Mouse (Mus musculus): ENCODE measurements around the gene B3galt4. TPM values are rescaled to one million over a fixed set of nuclear protein-coding genes. Genes with fewer than 3 reads are reported as not detected.
A peak's percentile ranks its signal among the peaks of the same experiment; 100 is the strongest.

B3galt4 gene
- total RNA-seq, 4 experiments from 2014 or later: 0.89 to 2.6 (median 1.6) TPM

GRCm38 (mm10) chr17:33920282-33921097, 30.8 kb downstream of the B3galt4 start:
- peak; percentile 82 for DNase-seq (ENCODE audit: low spot score)

- DNase-seq (ENCODE audit: low spot score): peak; percentile 86
These were observed 31.7 kb downstream of the B3galt4 start for GRCm38 (mm10) chr17:33919351-33920281.

DNA sequence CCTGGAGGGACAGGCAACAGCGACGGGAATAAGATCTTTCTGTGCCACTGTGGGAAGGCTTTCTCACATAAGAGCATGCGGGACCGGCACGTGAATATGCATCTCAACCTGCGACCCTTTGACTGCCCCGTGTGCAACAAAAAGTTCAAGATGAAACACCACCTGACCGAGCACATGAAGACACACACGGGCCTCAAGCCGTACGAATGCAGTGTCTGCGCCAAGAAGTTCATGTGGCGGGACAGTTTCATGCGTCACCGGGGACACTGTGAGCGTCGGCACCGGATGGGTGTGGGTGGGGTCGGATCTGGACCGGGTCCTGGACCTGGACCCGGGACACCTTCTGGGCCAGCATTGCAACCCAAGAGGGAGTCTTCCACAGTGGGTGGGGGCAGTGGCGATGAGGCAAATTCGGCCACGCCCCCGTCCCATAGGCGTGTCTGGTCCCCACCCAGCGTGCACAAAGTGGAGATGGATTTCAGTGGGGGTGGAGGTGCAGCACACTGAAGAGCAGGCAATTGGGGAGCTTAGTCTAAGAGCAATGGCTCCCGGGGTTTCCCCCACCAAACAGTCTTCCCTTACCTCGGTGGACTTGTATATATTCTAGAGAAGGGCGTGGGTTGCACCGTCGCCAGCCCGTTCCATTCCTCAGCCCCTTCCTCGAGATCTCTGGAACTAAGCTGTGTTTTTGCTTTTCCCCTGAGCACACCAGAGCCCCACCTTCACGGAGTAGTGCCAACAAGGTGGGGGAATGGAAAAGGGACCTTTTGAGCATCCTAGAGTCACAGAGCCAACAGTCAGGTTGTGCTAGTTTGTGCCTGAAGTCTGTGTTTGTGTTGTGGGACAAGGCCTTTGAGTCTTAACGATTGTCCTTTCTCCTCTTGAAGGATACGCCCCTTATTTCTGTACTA, 32.7 kb downstream of the B3galt4 start:
- DNase-seq (ENCODE audit: low spot score): peak; percentile 44

GRCm38 (mm10) chr17:33917656-33918292, 33.5 kb downstream of the B3galt4 start:
- no peak for DNase-seq (ENCODE audit: low spot score)

GRCm38 (mm10) chr17:33916847-33917655, 34.2 kb downstream of the B3galt4 start:
- DNase-seq (ENCODE audit: low spot score): no peak

DNA sequence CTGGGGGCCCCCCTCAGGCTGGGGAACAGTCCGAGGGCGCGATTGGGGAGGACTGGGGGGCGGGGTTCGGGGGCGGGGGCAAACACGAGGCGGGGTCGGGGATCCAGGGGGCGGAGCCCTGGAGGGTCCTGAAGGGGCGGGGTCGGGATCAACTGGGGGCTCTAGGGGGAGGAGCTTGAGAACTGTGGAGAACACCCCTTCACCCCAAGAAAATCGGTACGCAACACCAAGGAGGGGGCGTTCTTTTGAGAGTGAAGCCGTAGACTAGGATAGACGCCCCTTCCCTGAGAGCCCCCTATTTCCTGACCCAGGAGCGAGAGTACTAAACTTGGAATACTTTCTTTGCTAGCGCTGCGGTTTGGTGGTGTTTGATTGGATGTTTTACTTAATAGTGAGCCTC, 35.0 kb downstream of the B3galt4 start:
- no peak for DNase-seq (ENCODE audit: low spot score)

GRCm38 (mm10) chr17:33915671-33916250, 35.5 kb downstream of the B3galt4 start, which contains the start of the genes Tapbp and Zbtb22:
TSS of gene Tapbp (plus strand) at chr17:33915899.
TSS of gene Zbtb22 (plus strand) at chr17:33915904.
- peak; percentile 98 for DNase-seq (ENCODE audit: low spot score)

DNA sequence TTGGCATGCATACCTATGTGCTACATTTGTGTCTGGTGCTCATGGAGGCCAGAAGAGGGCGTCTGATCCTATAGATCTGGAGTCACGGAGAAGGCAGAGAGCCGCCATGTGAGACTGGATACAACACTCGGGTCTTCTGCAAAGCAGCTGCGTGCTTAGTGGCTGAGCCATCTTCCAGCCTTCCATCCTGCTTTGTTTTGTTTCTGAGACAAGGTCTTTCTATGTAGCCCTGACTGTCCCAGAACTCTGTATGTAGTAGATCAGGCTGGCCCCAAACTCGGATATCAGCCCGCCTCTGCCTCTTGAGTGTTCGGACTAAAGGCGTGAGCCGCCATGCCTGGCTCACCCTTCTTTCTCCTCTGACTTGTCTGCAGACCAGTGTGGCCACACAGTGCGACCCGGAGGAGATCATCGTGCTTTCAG, 36.3 kb downstream of the B3galt4 start:
- no peak for DNase-seq (ENCODE audit: low spot score)

DNA sequence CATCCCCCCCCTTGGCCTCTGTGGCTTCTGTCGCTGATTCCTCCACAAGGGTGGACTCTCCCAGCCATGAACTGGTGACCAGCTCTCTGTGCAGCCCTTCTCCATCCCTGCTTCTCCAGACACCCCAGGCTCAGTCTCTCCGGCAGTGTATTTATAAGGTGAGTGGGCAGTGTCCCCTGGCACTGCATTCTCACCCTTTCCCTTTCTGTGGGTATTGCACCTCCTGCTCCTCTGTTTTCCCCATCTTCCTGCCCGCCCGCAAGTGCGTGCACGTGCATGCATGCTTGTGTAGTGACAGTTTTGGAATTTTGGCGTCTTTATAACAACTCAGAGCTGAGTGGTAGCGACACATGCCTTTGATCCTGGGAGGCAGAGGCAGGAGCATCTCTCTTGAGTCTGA, 37.4 kb downstream of the B3galt4 start:
- no peak for DNase-seq (ENCODE audit: low spot score)

DNA sequence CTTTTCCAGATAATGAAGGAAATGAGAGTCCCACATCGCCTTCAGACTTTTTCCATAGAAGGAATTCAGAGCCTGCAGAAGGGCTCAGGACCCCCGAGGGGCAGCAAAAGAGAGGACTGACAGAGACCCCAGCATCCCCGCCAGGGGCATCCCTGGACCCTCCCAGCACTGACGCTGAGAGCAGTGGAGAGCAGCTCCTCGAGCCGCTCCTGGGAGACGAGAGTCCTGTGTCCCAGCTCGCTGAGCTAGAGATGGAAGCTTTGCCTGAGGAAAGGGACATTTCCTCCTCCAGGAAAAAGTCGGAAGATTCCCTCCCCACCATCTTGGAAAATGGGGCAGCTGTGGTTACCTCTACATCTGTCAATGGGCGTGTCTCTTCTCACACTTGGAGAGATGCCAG, 38.0 kb downstream of the B3galt4 start:
- no peak for DNase-seq (ENCODE audit: low spot score)

DNA sequence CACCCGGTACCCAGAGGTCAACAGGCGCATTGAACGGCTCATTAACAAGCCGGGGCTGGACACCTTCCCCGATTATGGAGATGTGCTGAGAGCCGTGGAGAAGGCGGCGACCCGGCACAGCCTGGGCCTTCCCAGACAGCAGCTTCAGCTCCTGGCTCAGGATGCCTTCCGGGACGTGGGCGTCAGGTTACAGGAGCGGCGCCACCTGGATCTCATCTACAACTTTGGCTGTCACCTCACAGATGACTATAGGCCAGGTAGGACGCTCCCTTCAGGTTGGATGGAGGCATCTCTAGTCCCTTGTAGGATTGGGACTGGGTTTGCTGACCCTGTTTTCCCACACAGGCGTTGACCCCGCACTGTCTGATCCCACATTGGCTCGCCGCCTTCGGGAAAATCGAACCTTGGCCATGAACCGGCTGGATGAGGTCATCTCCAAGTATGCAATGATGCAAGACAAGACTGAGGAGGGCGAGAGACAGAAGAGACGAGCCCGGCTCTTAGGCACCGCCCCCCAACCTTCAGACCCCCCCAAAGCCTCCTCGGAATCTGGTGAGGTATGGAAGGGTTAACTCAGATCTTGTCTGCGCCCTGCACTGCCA, 39.4 kb downstream of the B3galt4 start:
- DNase-seq (ENCODE audit: low spot score): no peak

- no peak for DNase-seq (ENCODE audit: low spot score)
These were observed 40.1 kb downstream of the B3galt4 start for GRCm38 (mm10) chr17:33911052-33911812.

- DNase-seq (ENCODE audit: low spot score): no peak
These were observed 40.8 kb downstream of the B3galt4 start for GRCm38 (mm10) chr17:33910346-33911051.

- DNase-seq (ENCODE audit: low spot score): peak; percentile 68
These were observed 41.4 kb downstream of the B3galt4 start for GRCm38 (mm10) chr17:33909869-33910250.

DNA sequence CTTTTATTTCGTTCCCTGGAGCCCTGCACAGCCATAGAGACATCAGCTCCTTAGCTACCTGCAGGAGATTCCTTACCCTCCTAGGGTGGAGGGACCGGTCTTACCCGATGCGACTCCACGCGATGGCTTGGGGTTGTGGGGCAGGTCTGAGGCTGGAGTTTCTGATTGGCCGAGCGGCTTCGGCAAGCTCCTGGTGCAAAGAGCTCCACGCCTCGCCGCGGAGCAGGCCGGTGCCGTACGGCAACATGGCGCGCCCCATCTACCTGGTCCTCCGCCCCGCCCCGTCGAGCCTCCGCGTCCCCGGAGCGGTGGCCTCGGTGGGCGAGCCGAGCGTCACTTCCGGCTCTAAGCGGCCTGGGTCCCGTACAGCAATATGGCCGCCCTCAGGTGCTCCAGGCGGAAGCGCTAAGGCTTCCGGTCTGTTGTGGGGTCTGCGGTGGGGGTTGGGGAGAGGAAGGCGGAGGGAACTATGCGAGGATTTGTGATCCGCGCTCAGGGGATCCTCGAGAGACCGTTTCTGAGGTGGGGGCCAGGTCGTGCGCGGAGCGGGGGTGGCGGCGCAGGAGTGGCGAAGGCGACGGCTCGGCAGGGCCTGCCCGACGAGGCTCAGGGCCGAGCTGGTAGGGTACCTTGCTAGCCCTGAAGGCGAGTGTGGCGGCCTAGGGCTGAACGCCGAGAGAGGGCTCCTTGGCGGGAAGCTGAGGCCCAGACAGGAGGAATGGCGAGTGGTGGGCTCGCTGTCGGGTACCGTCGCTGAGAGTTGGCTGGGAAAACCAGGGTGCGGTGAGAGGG, 42.0 kb downstream of the B3galt4 start, which contains the start of gene Daxx:
Daxx (plus strand) TSS at position 338 of the 792 bp plus-strand sequence.
- peak; percentile 98 for DNase-seq (ENCODE audit: low spot score)

GRCm38 (mm10) chr17:33908331-33909076, 42.8 kb downstream of the B3galt4 start:
- no peak for DNase-seq (ENCODE audit: low spot score)
